Mouse (Mus musculus) lung, postnatal 25 days (tissue): Measurements from ENCODE around the gene Wnt4.

Source experiments
- DNase-seq: peaks from one replicate; pipeline ENCODE4 v3.0.0; 2022; ENCODE audit warnings: low spot score

Gene Wnt4

DNA sequence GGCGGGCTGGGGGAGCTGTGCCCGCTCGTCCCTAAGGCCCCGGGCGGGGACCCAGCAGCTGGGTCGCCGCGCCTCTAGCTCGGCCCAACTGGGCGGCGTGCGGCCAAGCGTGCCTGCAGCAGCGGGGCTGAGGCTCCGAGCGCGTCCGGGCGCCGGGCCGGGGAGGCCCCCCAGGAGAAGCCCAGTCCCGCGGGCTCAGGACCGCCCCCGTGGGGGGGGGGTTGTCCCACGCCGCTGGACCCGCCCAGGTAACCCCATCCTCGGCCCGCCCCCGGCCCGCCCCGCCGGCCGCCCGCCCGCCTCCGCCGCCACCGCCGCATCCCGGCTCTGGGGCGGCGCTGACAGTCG is at the start of gene Wnt4:
Gene Wnt4 (plus strand): TSS at position 324 of the 348 bp plus-strand sequence.
- DNase-seq = peak; percentile 20

DNA sequence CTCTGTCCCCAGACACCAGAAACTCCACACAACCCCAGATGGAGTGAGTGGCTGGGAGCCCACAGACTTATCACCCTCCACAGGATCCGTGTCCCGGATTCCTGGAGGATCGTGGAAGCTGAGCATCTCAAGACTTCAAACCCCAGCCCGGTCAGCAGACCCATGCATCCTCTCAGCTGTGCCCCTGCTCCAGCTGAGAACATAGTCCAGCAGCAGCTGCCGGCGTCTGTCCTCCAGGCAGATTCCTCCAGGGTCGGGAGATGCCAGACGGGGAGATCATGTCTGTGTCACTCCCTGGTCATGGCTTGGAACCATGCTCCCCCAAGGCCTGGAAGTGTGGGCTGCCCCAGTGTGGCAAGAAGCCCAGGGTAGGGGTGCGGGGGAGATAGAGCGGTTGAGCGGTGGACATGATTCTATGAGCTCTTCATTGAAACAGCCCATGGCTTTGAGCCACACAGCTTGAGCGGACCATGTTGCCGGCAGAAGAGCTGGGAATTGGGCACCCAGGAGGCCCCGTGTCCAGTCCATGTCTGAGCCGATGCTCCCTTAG is 48.6 kb upstream of the Wnt4 start:
- DNase-seq = no peak

DNA sequence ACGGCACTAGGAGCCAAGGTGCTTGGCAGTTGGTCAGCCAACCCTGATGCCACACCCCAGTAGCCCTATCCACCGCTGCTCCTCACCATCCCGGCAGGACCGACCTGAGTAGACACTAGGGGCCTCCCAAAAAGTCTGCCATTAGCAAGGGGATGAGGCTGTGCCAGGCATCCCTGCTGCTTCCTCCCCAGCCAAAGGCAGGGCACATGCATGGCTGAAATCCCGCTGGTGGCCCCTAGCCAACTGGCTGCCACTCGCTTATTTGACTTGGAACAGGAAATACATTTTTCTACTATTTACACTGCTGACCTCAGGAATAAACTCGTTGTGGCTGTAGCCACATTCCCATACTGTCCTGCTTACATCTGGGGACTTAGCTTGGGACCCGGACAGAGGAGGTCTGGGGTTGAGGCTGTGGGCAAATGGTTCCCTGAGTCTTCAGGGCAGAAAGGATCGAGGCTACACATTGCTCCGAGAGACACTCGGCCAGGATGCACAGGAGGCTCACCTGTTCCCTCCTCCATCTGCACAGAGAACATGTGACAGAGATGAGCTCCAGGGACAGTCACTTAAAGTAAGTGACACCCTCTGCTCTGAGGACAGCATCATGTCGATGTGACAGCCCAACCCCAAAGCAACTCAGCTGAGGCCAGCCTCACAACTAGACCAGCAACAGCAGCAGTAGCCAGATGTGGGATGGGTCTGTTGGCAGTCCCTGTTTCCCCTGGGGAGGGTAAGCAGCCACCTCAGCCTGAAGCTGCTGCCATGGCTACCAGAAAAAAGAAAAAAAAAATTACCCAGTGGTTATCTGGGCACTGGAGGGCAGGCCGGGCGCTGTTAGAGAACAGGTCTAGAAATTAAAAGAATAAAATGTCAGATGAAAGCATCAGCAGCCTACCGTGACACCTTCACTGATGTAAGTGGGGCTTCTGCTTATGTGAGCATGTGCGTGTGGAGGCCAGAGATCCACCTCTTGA is 45.5 kb upstream of the Wnt4 start:
- DNase-seq = peak; percentile 86

DNA sequence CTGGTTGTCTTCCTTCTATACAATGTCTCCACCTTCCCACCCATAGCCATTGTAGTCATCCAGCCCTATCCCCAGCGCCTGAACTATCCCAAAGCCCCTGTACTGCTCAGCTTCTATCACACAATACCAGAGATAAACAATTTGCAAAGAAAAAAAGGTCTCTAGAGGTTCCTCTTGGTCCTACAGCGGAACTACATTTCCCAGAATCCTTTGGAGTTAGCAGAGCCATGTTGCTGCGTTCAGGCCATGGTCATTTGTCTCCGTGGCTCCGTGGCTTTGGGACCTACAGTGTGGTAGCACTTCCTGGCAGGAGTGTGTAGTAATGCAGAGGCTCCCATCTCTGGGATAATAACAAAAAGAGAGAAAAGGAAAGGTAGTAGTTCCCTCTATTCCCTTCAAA is 43.7 kb upstream of the Wnt4 start:
- DNase-seq = no peak

DNA sequence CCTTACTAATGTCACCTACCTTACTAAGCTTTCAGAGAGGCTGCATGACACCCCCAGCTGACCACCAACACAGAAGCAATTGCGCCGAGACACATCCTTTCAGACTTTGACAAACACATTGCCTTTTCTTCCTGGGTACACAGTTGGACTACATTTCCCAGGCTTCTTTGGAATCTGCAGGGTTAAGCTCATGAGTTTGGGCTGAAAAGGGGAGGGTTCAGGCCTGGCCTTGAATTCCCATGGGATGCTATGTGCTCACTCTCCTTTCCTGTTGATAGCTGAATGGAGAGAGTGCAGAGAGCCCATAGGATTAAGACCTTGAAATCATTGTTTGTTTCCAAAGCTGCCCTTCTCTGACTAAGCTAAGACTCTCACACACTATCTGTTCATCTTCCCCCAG is 42.8 kb upstream of the Wnt4 start:
- no peak for DNase-seq

DNA sequence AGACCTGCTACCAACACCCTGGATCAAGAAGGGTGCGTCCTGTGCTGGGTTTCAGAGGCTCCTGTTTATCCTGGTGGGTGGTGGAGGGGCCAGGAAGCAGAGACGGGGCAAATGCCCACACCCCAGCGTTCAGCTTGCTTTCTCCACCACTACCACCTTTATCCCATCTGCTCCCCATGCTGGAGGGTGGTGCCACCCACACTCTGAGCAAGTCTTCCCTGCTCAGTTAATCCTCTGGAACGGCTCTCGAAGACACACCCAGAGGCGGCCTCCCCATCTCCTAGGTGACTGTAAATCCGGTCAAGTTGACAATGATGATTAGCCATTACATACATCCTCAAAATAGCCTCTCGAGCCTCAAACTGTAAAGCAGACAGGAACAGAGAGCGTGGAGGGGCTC is 41.9 kb upstream of the Wnt4 start:
- DNase-seq = no peak

DNA sequence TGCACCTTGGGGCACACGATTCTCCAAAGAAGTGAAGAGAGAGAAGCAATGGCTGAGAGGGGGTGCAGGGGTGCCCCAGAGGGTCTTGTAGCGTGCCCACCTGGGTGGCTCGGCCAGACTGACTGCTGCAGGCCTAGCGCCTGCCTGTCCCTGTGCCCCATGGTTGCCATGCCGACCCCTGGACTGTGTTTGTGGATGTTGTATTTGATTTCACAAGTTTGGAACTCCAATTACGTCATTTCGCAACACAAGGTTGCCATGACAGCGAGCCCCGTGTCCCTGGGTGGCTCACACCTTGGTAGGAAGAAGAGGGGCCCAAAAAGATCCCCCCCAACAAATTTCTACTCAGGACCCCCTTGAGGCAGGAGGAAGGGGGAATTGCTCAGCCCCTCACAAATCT is 32.4 kb upstream of the Wnt4 start:
- DNase-seq = no peak

DNA sequence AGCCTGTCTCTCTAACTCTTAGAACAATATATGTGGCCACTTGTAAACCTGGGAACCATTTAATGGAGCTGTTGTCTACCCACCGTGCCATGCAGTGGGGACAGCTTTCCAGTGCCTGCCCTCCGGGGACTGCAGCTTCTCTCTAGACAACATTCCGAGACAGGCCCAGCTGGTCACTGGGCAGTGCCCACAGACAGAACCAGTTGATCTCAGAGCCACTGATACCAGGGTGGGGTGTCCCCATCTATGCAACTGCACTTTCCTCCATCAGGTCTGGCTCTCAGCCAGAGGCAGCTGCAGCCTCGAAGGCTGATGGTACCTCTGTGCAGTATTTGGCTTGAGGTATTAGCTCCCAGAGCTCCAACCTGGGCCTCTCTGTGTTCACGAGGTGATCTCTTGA is 27.0 kb upstream of the Wnt4 start:
- DNase-seq = no peak

DNA sequence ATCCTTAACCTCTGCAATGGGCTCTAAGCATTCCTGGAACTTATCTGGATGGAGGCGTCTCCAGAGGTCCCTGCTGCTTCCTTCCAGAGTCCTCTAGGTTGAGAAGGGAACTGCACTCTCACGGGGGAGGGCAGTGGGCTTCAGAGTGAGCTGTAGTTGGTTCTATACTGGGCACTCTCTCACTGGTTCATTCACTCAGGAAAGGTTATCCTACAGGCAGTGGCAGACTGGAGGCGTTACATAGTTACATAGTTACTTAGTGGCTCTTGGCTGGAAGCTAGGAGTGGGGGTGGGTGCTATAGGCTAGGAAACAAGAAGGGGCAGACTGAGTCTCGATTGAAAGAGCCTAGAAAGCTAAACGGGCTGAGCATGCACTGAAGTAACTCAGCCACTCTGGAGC is 26.4 kb upstream of the Wnt4 start:
- DNase-seq = no peak

DNA sequence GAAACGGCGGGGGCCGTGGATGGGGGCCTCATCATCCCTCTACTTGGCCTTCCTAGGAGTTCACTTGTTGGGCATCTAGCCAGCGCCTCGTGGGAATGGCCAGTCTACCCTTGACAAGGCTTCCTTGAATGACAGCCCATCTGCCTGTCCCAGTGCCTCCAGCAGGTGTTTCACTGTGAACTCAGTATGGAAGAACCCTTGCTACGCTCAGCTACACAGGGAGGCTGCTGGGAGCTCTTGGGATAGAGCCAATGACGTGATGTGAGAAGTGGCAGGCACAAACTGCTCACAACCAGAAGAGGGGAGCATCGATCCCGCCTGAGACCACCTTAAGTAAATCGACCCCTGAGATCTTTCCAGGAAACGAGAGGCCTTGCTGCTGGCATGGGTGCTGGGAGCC is 23.7 kb upstream of the Wnt4 start:
- DNase-seq = no peak

DNA sequence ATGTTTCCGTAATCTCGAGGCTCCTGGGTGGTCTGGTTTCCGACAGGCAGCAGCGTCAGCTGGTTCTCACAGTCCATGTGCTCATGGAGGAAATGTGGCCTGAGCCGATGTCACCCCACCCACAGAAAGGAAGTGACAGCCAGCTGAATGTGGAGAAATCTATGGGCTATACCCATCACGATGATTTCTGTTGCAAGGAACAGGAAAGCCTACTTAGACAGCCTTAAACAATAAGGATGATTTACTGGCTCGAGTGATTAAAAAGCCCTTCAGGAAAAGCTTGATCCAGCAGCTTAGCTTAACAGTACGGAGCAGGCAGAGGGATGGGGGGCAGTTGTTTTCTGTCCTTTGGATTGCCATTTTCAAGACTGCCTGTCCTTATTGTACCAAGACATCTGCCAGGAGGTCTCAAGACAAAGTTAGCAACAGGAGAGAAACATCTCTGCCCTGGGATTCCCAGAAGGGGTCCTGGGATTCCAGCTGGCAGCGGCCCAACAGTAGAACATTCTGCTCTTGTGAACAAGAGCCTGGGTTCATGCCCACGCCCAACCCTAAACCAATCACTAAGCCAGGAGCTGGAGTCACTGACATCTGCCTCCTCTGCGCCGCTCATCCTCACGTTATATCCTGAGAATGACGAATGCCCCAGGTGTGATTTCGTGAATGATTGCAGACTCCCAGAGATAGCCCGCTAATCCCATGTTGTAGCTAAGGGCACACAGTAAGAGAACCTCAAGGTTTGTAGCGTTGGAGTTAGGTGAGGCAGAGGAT is 22.9 kb upstream of the Wnt4 start:
- DNase-seq = no peak

DNA sequence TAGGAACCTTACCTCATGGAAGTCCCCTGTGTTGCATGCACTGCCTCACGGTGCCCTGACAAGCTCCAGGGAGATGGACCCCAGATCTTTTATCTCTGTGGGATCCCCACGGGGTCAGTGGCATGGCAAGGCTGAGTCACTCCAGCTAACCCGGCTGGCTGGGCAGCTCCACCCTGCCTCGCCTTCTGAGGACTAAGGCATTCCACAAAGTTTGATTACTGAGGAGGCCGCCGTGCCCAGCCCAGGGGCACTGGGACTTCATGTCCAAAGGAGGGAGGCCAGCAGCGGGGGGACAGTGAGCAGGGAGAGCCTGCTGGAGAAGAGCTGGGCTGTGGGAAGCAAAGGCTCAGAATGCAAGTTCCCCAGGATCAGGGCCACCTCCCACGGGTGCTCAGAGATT is 21.7 kb upstream of the Wnt4 start:
- DNase-seq = no peak

DNA sequence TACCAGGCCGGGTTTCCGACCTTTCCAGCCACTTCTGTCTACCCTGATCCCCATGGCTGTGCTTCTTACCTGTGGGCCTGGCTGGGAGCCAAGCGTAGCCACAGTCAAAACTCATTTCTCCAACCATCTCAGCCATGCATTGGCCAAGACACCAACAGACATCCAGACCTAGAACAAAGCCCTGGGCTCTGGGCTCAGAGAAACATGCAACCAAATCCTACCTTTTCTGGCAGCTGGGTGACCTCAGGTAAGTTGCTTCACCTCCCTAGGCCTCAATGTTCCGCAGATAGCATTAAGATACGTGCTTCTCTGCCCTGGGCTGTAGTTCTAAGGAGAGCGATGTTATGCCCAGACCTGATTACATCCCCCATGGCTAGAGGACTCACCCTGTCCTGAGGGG is 15.5 kb upstream of the Wnt4 start:
- DNase-seq = no peak

DNA sequence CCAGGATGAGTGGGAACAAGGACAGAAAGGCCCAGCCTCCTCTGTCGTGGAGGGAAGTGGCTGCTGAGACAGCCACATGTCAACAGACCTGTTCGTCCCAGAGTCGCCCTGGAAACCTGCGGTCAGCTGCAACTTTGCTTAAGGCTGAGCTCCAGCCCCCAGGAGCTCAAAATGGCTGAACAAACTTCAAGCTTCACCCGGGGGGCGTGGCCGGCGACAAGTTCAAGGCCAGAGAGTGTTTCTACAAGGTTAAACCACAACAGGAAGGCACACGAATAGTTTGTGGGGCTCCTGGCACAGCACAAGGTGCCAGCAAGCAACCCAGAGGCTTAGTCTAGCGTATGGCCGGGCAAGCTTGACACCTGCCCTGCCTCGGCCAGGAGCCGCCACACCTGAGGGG is 13.2 kb upstream of the Wnt4 start:
- no peak for DNase-seq

DNA sequence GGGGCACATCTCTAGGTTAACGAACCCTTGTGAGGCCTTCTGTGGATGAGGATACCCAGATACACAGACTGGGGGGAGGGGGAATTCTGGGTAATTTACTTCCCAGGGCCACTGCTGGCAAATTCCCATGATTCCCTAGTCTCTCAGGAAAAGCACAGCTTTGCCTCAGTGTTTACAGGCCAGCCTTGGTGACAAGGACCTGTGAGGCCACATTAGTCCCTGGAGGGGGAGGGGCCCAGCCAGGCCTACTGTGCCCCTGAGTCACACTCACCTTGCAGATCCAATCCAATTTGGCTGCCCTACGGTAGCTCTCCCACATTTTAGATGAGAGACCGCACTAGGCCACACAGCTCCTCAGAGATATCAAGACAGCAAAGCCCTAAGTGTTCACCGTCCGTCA is 12.2 kb upstream of the Wnt4 start:
- no peak for DNase-seq

DNA sequence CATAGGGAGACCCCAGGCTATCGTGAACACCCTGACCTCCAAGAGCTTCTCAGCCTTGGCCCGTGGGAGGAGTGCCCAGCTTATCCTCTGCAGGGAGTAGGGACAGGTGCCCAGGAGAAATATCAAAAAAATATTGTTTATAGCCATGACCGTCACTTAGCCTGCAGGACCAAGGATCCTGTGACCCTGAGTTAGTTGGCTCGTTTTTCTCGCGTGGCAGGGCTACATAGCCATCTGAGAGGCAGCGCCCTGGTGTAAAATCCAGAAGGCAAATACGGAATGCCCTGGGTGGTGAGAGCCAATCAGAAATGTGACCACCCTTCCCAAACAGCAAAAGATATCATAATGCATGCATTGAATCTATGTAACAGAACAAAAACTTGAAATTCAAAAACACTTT is 8.7 kb upstream of the Wnt4 start:
- DNase-seq = no peak

DNA sequence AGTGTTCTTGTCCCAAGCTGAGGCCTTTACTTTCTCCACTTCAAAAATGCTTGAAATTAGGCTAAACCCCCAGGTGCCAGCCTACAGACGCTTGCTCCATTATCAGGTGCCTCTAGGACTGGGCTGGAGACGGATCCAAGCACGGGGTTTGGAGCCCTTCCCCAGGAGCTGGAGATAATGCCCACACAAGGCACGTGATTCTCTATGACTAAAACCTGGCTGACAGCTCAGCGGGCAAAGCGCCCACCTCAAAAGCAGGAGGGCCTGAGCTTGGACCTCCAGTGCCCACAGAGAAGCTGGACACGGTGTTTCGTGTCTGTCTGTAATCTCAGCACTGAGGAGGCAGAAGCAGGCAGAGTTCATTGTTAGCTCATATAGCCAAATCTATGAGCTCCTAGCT is 5.4 kb upstream of the Wnt4 start:
- no peak for DNase-seq

DNA sequence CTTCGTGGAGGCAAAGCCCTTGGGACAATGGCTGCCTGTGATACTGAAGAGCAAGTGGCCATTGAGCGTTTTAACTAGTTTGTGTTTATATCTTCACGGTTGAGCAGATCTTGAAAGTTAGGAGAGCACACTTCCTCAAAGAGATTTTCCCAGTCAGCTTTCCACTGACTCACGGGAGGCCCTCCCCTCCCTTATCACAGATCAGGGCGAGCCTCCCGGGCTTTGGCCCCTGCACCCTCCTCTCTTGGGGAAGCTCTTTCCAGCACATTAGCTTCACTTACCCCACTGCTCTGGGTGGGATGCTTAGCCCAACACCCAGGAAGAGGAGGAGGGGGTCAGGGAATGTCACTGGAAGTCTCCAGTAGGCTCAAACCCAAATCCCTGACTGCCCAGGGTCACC is 3.0 kb upstream of the Wnt4 start:
- no peak for DNase-seq

DNA sequence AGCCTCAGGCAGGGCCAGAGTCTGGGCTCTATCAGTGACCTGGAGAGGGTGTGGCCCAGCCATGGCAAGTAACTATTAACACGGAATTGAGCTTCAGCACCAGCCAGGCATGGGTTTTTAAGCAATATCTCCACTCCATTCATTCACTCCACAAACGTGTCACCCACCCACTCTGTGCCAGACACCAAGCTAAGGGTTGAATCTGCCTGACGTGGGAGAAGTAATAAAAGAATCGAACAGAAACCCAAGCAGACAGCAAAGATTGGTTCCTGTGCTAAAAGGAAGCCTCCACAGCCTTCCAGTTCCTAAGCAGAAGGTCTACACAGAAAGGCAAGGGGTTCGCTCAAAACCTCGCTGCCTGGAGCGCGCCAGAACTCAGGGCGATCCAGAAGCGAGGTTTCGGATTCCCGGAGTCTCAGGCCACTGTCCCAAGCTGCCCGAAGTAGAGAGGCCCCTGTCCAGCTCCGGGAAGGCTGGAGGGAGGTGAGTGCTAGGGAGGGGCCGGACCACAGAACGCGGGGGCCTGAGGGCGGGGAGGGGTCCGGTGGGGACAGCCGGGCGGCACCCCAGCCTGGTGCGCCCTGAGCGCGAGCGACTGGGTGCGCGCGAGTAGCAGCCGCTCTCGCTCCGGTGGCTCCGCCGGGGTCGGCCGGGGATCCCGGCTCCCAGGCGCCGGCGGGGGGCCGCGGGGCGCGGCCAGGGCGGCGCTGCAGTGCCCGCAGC is 685 bp upstream of the Wnt4 start:
- no peak for DNase-seq

DNA sequence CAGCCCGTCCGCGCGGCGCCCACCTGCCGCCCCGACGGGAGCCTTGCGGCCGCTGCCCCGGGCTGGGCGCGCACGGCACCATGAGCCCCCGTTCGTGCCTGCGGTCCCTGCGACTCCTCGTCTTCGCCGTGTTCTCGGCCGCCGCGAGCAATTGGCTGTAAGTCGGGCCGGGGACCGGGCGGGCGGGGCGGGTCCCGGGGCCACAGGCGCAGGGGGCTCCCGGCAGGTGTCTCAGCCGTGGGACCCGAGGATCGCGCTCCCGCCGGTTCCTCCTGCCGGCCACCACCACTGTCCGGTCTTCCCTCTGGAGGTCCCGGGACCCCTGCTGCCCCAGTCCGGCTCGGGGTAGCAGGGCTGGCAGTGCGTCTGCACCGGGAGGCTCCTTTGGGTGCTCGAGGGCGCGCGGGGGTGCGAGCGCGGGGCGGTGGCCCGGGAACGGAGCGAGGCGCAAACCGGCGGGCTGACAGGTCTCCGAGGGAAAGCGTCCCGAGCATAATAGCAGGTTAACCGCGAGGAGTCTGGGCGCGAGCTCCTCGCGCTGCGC is 383 bp downstream of the Wnt4 start:
- DNase-seq = no peak

DNA sequence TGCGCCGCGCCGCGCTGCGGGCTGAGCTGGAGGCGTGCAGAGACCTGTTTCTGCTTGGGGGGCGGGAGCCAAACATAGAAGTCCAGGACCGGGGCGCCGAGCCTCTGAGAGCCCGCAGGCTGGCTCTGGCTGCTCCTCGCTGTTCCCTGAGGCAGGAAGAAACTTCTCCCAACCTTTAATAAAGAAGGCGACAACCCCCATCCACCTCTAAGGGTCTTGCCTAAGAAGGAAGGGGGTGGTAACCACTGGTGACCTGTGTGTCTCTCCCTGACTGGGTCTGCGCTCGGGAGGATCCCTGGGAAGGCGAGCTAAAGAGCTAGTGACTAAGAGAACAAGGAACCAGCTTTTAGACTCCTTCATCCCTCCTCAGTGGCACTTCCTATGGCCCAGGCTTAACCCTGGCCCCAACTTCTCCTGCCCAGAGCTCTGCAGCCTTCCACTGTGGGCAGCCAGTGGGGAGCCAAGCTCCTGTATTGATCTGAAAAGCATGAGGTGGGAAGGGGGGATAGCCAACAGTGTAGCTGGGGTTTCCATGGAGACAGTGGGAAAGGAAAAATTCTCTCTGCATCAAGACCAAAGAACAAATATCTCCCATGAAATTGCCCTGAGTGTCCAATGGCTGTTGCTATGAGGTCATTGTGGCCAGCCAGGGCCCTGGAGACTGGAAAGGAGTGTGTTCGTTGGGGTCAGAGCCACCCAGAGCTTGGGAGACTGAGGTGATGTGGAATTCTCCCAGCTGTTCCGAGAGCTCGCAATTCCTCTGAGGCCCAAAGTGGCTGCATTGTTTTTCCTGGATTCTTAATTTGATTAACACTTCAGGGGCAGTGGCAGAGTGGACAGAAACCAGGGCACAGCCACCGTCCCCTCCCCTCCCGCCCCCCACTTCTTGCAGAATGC is 1.1 kb downstream of the Wnt4 start:
- DNase-seq = peak; percentile 19
